Mouse (Mus musculus): Measurements from ENCODE around the gene Tmem43. TPM values are rescaled to one million over a fixed set of nuclear protein-coding genes. Genes with fewer than 3 reads are reported as not detected.

Gene Tmem43
- polyA plus RNA-seq (2015; fragmentation: Nextera tagmentation; extraction: Ambion mirVana), result 43.5 and 44.3 TPM in 2 replicates

- H3K4me1 ChIP-seq (replicated peaks), result peaks cover 36% of the 10 kb centered on the region
- H3K27me3 ChIP-seq, result no peaks in the 10 kb centered on the region
- H3K36me3 ChIP-seq, result peaks cover 19% of the 10 kb centered on the region
- peak; percentile 96 for ATAC-seq (ENCODE audit: low FRiP score)
- H3K9ac ChIP-seq, result peak within 1 kb of the TSS; percentile 83
- peak within 1 kb of the TSS; percentile 83 for H3K27ac ChIP-seq
- peak within 1 kb of the TSS; percentile 81 for H3K4me3 ChIP-seq
- peak within 1 kb of the TSS; percentile 85 for H3K4me2 ChIP-seq
- WGBS, result under 1% methylated on average over 74 of the region's 74 CpGs
- no peaks in the 10 kb centered on the region for H3K9me3 ChIP-seq
Observed at GRCm38 (mm10) chr6:91472868-91473804, at the start of gene Tmem43, which contains the start of gene Chchd4. Tmem43 (plus strand) TSS chr6:91473703. Chchd4 (minus strand) TSS chr6:91473546.

- no peak for ATAC-seq (ENCODE audit: low FRiP score)
Observed at GRCm38 (mm10) chr6:91424151-91424550, 49.4 kb upstream of the Tmem43 start.

GRCm38 (mm10) chr6:91440474-91441144, 32.9 kb upstream of the Tmem43 start:
- Histone ChIP-seq H3K9me3 (no peaks in the 10 kb centered on the region), H3K4me2 (peak overlapping the region; percentile 95), H3K27me3 (peaks cover 31% of the 10 kb centered on the region), H3K9ac (peak overlapping the region; percentile 81), H3K27ac (peak overlapping the region; percentile 83), H3K4me3 (peak overlapping the region; percentile 58), H3K36me3 (no peaks in the 10 kb centered on the region), H3K4me1 (replicated peaks) (peaks cover 8% of the 10 kb centered on the region)
- WGBS, result 2% methylated on average over 30 of the region's 30 CpGs
- peak; percentile 96 for ATAC-seq (ENCODE audit: low FRiP score)

More at GRCm38 (mm10) chr6:91424151-91424550, 49.4 kb upstream of the Tmem43 start:
- Histone ChIP-seq H3K4me1 (replicated peaks) (no peaks in the 10 kb centered on the region), H3K36me3 (no peaks in the 10 kb centered on the region), H3K4me2 (no peak overlapping the region), H3K9ac (no peak overlapping the region), H3K4me3 (no peak overlapping the region), H3K27ac (no peak overlapping the region), H3K9me3 (no peaks in the 10 kb centered on the region), H3K27me3 (peaks cover 17% of the 10 kb centered on the region)
- WGBS, result 52% methylated on average over 4 of the region's 4 CpGs

GRCm38 (mm10) chr6:91441145-91441662, 32.3 kb upstream of the Tmem43 start:
- peak overlapping the region; percentile 83 for H3K27ac ChIP-seq
- H3K4me1 ChIP-seq (replicated peaks), result peaks cover 8% of the 10 kb centered on the region
- H3K9ac ChIP-seq, result peak overlapping the region; percentile 81
- H3K9me3 ChIP-seq, result no peaks in the 10 kb centered on the region
- H3K4me2 ChIP-seq, result peak overlapping the region; percentile 95
- peaks cover 25% of the 10 kb centered on the region for H3K27me3 ChIP-seq
- peak overlapping the region; percentile 58 for H3K4me3 ChIP-seq
- peak; percentile 76 for ATAC-seq (ENCODE audit: low FRiP score)
- 3% methylated on average over 19 of the region's 19 CpGs for WGBS
- H3K36me3 ChIP-seq, result no peaks in the 10 kb centered on the region

- H3K27ac ChIP-seq, result no peak overlapping the region
- no peak overlapping the region for H3K4me3 ChIP-seq
- peaks cover 8% of the 10 kb centered on the region for H3K4me1 ChIP-seq (replicated peaks)
- H3K36me3 ChIP-seq, result no peaks in the 10 kb centered on the region
- peaks cover 19% of the 10 kb centered on the region for H3K27me3 ChIP-seq
- no peak overlapping the region for H3K9ac ChIP-seq
- 84% methylated on average over 3 of the region's 3 CpGs for WGBS
- no peak for ATAC-seq (ENCODE audit: low FRiP score)
- no peaks in the 10 kb centered on the region for H3K9me3 ChIP-seq
- H3K4me2 ChIP-seq, result no peak overlapping the region
Observed at GRCm38 (mm10) chr6:91445316-91445715, 28.2 kb upstream of the Tmem43 start.

- WGBS, result 66% methylated on average over 3 of the region's 3 CpGs
Observed at GRCm38 (mm10) chr6:91449472-91450225, 23.9 kb upstream of the Tmem43 start.

GRCm38 (mm10) chr6:91452056-91452455, 21.4 kb upstream of the Tmem43 start:
- Histone ChIP-seq H3K27ac (no peak overlapping the region), H3K9ac (no peak overlapping the region), H3K4me1 (replicated peaks) (no peaks in the 10 kb centered on the region), H3K36me3 (no peaks in the 10 kb centered on the region), H3K4me2 (no peak overlapping the region), H3K9me3 (no peaks in the 10 kb centered on the region), H3K27me3 (peaks cover 17% of the 10 kb centered on the region), H3K4me3 (no peak overlapping the region)
- no peak for ATAC-seq (ENCODE audit: low FRiP score)
- WGBS, result 54% methylated on average over 1 of the region's 1 CpGs

More at GRCm38 (mm10) chr6:91449472-91450225, 23.9 kb upstream of the Tmem43 start:
- Histone ChIP-seq H3K4me3 (no peak overlapping the region), H3K27ac (no peak overlapping the region), H3K27me3 (peaks cover 19% of the 10 kb centered on the region), H3K9ac (no peak overlapping the region), H3K4me2 (no peak overlapping the region), H3K4me1 (replicated peaks) (no peaks in the 10 kb centered on the region), H3K9me3 (no peaks in the 10 kb centered on the region), H3K36me3 (no peaks in the 10 kb centered on the region)
- no peak for ATAC-seq (ENCODE audit: low FRiP score)

GRCm38 (mm10) chr6:91454546-91454945, 19.0 kb upstream of the Tmem43 start:
- H3K4me1 ChIP-seq (replicated peaks), result no peaks in the 10 kb centered on the region
- H3K4me3 ChIP-seq, result no peak overlapping the region
- H3K4me2 ChIP-seq, result no peak overlapping the region
- H3K9me3 ChIP-seq, result no peaks in the 10 kb centered on the region
- no peak overlapping the region for H3K27ac ChIP-seq
- WGBS, result 78% methylated on average over 5 of the region's 5 CpGs
- H3K27me3 ChIP-seq, result peaks cover 5% of the 10 kb centered on the region; the same call in 1 of the 2 replicates
- no peaks in the 10 kb centered on the region for H3K36me3 ChIP-seq
- ATAC-seq (ENCODE audit: low FRiP score), result no peak
- no peak overlapping the region for H3K9ac ChIP-seq

- 97% methylated on average over 1 of the region's 1 CpGs for WGBS
Observed at GRCm38 (mm10) chr6:91459471-91459870, 14.0 kb upstream of the Tmem43 start.

GRCm38 (mm10) chr6:91465756-91466155, 7.7 kb upstream of the Tmem43 start:
- no peaks in the 10 kb centered on the region for H3K9me3 ChIP-seq
- no peak for ATAC-seq (ENCODE audit: low FRiP score)
- no peak overlapping the region for H3K27ac ChIP-seq
- H3K9ac ChIP-seq, result no peak overlapping the region
- 94% methylated on average over 2 of the region's 2 CpGs for WGBS
- H3K27me3 ChIP-seq, result no peaks in the 10 kb centered on the region
- H3K4me1 ChIP-seq (replicated peaks), result no peaks in the 10 kb centered on the region
- no peak overlapping the region for H3K4me2 ChIP-seq
- H3K4me3 ChIP-seq, result no peak overlapping the region
- H3K36me3 ChIP-seq, result peaks cover 53% of the 10 kb centered on the region

More at GRCm38 (mm10) chr6:91459471-91459870, 14.0 kb upstream of the Tmem43 start:
- Histone ChIP-seq H3K4me1 (replicated peaks) (no peaks in the 10 kb centered on the region), H3K9ac (no peak overlapping the region), H3K4me2 (no peak overlapping the region), H3K36me3 (peaks cover 18% of the 10 kb centered on the region), H3K9me3 (no peaks in the 10 kb centered on the region), H3K27me3 (no peaks in the 10 kb centered on the region), H3K27ac (no peak overlapping the region), H3K4me3 (no peak overlapping the region)
- ATAC-seq (ENCODE audit: low FRiP score), result no peak

GRCm38 (mm10) chr6:91467106-91467505, 6.4 kb upstream of the Tmem43 start:
- ATAC-seq (ENCODE audit: low FRiP score), result no peak
- Histone ChIP-seq H3K4me2 (no peak overlapping the region), H3K9me3 (no peaks in the 10 kb centered on the region), H3K4me1 (replicated peaks) (peaks cover 6% of the 10 kb centered on the region), H3K36me3 (peaks cover 53% of the 10 kb centered on the region), H3K27me3 (no peaks in the 10 kb centered on the region), H3K4me3 (no peak overlapping the region), H3K9ac (no peak overlapping the region), H3K27ac (no peak overlapping the region)
- WGBS, result 78% methylated on average over 1 of the region's 1 CpGs

All from hindbrain, embryonic 13.5 days (tissue).